Mouse (Mus musculus) adrenal gland, adult 8-10 months (tissue): ENCODE measurements at regions not wholly inside any gene's neighbourhood (a gene's known extent, or its start where the extent isn't known, plus 50 kb on each side); places are given as distances from the start of the nearest gene placed in this dataset.
A peak's percentile ranks its signal among the peaks of the same experiment; 100 is the strongest.
"Not testable (repeated sequence)": the region's sequence is repeated elsewhere in the genome, so short reads cannot be mapped to it uniquely, and the experiment has no call there.

Experiments
- DNase-seq: peaks from one replicate; pipeline ENCODE4 v3.0.0; 2022

DNA sequence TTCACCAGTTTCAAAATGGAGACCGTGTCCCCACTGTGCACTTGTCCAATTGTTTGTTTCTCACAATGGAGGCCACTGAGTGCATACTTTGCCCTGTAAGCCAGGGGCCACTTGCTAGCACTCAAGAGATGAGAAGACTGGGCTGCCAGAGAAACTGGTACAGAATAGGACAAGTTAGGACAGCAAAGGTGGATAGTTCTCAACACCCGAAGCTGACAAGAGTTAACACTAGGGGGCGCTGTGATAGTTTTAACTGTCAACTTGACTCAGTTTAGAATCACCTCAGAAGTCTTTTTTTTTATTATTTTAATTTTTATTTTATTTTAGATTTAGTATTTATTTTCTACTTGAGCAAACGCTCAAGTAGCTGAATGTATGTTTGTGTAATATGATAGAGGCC lies 188.2 kb upstream of the Asap2 start:
- DNase-seq, result not testable (repeated sequence)

GRCm38 (mm10) chr12:20805466-20805865 lies 184.8 kb upstream of the Asap2 start:
- DNase-seq, result not testable (repeated sequence)

DNA sequence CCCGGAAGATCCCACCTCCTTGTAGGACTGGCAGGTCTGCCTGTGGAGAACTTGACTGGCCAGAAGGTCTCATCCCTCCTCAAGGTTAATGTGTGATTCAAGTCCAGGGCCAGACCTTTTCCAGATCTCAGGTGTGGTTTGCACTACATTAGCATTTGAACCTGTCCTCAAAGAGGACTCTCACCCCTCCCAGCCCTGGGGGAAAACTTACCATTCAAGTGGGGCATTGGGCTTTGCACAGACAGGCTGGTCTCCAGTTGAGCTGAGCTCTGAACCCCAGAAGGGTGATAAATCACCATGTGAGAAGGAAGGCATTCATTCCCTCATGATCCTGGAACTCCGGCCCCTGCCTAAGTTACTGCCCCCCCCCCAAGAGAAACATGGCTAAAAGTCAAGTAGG lies 183.6 kb upstream of the Asap2 start:
- no peak for DNase-seq

DNA sequence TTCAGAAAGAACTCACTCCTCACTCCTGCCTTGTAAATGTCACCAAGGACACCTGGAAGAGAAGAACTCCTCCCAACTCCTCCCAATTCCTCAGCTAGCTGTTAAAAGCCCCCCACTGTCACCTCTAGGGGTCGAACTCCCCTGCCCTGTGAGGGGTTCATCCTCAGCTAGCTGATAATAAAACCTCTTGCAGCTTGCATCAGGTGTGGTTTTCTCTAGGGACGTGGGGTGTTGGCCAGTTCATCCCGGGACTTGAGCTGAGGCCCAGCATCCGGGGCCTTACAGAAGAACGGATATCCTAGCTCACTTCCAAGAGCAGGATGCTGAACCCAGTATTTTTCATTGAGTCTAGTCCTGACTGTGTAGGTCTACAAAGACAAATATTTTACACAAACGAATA lies 176.4 kb upstream of the Asap2 start:
- not testable (repeated sequence) for DNase-seq

- not testable (repeated sequence) for DNase-seq
Observed at GRCm38 (mm10) chr12:20815121-20815520, 175.1 kb upstream of the Asap2 start.

DNA sequence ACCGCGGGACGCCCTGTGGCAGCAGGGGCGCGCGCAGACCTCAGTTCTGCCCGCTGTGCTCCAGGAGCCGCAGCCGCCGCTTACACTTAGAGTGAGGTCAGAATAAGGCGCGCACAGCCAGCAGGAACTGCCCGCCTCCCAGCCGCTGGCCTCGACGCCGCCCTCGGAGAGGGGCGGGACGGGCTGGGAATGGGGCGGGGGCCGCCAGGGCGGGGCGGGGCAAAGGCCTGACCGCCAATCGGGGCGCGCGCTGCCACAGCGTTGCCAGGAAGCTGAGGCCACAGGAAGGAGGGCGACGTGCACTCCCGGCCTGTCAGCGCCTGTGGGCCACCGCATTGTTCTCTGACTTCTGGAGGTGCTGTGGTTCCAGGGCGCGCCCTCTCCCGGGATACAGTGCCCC lies 174.7 kb upstream of the Asap2 start:
- peak; percentile 55 for DNase-seq

DNA sequence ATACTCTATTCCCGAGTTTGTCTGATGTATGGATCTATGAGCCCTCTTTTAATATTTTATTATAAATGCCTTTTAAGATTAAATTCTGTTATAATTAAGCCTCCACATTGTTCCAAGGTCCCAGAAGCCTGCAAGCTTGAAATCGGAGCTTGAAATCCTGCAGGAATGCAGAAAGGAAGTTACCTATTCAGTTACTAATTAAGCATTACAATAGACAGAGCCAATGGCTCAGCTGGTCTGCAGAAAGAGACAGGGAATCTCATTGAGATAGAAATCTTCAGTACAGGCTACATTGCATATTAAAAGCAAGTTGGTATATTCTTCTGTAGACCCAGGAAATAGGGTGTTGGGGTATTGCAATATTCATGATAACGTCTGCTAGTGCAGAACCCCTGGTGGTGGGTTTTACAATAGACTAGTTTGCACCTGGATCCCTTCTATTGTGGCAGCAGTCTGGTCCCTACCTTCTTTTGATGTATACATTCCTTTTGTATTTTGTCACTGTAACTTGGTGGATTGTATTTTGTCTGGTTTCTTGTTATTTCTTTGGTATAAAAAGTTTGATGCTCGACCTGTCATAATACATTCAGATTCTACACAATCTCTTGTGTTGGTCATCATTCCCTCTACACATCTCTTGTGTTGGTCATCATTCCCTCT lies 146.5 kb upstream of the Asap2 start:
- not testable (repeated sequence) for DNase-seq

DNA sequence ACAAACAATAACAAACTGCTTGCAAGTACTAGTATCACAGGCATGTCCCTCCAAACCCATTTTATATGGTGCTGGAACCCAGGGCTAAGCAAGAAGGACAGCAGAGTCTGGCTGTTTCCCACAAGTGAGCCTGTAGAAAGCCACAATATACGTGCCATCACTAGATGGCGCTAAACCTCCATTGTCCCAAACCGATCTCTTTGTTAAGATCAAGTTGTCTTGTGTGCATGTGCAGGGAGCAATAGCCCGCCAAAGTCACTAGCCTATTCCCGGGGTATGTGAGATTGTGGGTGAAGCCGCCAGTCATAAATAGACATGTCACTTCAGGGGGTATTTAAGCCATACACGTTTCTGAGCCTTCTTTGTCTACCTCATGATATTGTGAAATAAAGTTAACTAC lies 145.4 kb upstream of the Asap2 start:
- peak; percentile 4 for DNase-seq

DNA sequence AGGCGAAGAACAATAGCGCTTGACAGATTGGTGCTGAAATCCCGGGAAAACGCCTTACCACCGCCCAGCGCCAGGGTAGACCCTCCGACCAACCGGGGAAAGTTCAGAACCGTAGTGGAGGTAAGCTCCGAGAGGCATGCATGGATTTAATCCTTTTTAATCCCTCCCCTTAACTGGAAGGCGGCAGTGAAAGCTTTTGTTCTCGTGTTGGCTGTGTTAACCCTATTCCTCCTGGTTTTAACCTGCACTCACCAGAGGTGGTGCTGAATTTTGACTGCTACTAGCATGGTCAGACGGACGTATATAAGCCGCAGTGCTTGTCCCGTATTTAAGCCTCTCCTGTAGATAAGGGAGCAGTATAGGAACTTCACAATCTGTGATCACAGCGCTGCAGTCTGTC lies 145.0 kb upstream of the Asap2 start:
- no peak for DNase-seq

- DNase-seq, result not testable (repeated sequence)
Observed at GRCm38 (mm10) chr12:20884104-20884503, 106.2 kb upstream of the Asap2 start.

GRCm38 (mm10) chr12:20920653-20921397 lies 69.4 kb upstream of the Asap2 start:
- DNase-seq, result peak; percentile 21

DNA sequence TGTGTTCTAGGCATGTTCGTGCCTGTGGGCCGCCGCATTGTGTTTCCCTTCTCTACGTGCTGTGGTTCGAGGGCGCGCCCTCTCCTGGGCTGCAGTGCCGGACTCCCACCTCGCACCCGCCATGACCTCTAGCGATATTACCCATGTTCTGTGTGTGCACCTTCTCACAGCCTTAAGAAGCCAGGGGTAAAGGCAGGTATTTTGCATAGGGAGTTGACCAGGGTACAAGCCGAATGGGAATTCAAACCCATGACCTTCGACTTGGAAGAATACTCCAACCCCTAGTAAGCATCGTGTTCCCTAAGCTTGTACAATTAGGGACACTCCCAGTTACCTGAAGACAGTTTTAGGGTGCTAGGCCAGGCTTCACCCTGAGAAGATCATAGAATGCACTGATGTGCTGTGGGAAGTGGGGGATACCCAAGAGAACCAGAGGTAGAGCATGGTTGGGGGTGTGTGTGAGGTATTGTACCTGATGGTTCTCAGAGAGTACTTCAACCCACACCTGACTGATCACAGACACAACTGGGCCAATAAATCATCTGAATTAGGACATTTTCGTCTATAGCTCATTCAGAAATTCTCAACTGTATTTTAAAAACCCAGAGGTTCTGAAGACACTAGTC lies 68.7 kb upstream of the Asap2 start:
- peak; percentile 9 for DNase-seq

- not testable (repeated sequence) for DNase-seq
Observed at GRCm38 (mm10) chr12:20928966-20929365, 61.3 kb upstream of the Asap2 start.
